Mouse (Mus musculus) embryonic facial prominence, embryonic 11.5 days (tissue): ENCODE data around the gene Ikbip. TPM values are rescaled to one million over a fixed set of nuclear protein-coding genes. Genes with fewer than 3 reads are reported as not detected.

Experiments
- ATAC-seq: fragments of 200-750 bp; cut with Nextera tagmentation; replicated peaks from 2 replicates; pipeline ENCODE4 v1.8.0; 2017; ENCODE audit warnings: low read depth; ENCODE audit not compliant: insufficient number of reproducible peaks, low FRiP score, low TSS enrichment
- DNase-seq: peaks from one replicate; pipeline ENCODE4 v3.0.0-alpha.2; 2015; ENCODE audit warnings: low spot score
- H3K27ac ChIP-seq: fragments of 300-500 bp; sonication (generic); replicated peaks from 2 replicates; pipeline ENCODE4 v1.5.1; 2014; ENCODE audit warnings: mild to moderate bottlenecking, low read depth, low read length, control low read depth
- H3K27me3 ChIP-seq: fragments of 300-500 bp; sonication (generic); 2 replicates; pipeline ENCODE4 v1.6.1; 2014; ENCODE audit warnings: mild to moderate bottlenecking, low read length, moderate library complexity, mixed read lengths; ENCODE audit not compliant: control insufficient read depth, insufficient read depth
- H3K36me3 ChIP-seq: fragments of 300-500 bp; sonication (generic); replicated peaks from 2 replicates; pipeline ENCODE4 v1.6.1; 2014; ENCODE audit warnings: low read depth, mild to moderate bottlenecking, low read length, moderate library complexity, mixed read lengths; ENCODE audit not compliant: control insufficient read depth, insufficient read depth
- H3K4me1 ChIP-seq: fragments of 300-500 bp; sonication (generic); 2 replicates; pipeline ENCODE4 v1.6.1; 2014; ENCODE audit warnings: low read length, mixed read lengths; ENCODE audit not compliant: control insufficient read depth, insufficient read depth
- H3K4me2 ChIP-seq: fragments of 300-500 bp; sonication (generic); 2 replicates; pipeline ENCODE4 v1.6.1; 2014; ENCODE audit warnings: low read depth, mild to moderate bottlenecking, control low read depth, low read length, moderate library complexity
- H3K4me3 ChIP-seq: fragments of 300-500 bp; sonication (generic); 2 replicates; pipeline ENCODE4 v1.5.1; 2014; ENCODE audit warnings: low read depth, low read length, control low read depth
- H3K9ac ChIP-seq: fragments of 300-500 bp; sonication (generic); replicated peaks from 2 replicates; pipeline ENCODE4 v1.6.1; 2014; ENCODE audit warnings: mild to moderate bottlenecking, control low read depth, low read length
- H3K9me3 ChIP-seq: fragments of 300-500 bp; sonication (generic); replicated peaks from 2 replicates; pipeline ENCODE4 v1.6.1; 2016; ENCODE audit warnings: mild to moderate bottlenecking, low read length, inconsistent platforms, mixed read lengths; ENCODE audit not compliant: control insufficient read depth
- WGBS: fragments of 180-500 bp; shearing (Covaris S2); extraction: QIAGEN DNeasy Blood & Tissue Kit; methylation state at CpG from one replicate; pipeline ENCODE4 v1.1.7; 2014; 5-methylcytosine and 5-hydroxymethylcytosine counted together
- polyA plus RNA-seq: library from polyadenylated mRNA; unstranded; fragments of >200 nt; fragmentation: Nextera tagmentation; extraction: Ambion mirVana; gene quantifications from 2 replicates; pipeline ENCODE4 v1.2.1, GENCODE M21; 2014

Gene Ikbip
- polyA plus RNA-seq, 1 experiment from 2014 or later, result 31.1 TPM

GRCm38 (mm10) chr10:91137400-91137799 lies 54.7 kb downstream of the Ikbip start:
- Histone ChIP-seq H3K9ac (no peak overlapping the region), H3K27me3 (no peaks in the 10 kb centered on the region), H3K4me3 (no peak overlapping the region), H3K27ac (no peak overlapping the region), H3K36me3 (no peaks in the 10 kb centered on the region), H3K4me1 (no peaks in the 10 kb centered on the region), H3K9me3 (no peaks in the 10 kb centered on the region), H3K4me2 (no peak overlapping the region)
- no peak for DNase-seq
- ATAC-seq, result no peak
- 84% methylated on average over 9 of the region's 9 CpGs for WGBS

- H3K9me3 ChIP-seq, result no peaks in the 10 kb centered on the region
- H3K4me3 ChIP-seq, result no peak overlapping the region
- no peaks in the 10 kb centered on the region for H3K4me1 ChIP-seq
- no peaks in the 10 kb centered on the region for H3K27me3 ChIP-seq
- no peak for DNase-seq
- WGBS, result 66% methylated on average over 3 of the region's 3 CpGs
- no peak for ATAC-seq
- no peak overlapping the region for H3K27ac ChIP-seq
- no peak overlapping the region for H3K4me2 ChIP-seq
- H3K36me3 ChIP-seq, result no peaks in the 10 kb centered on the region
- no peak overlapping the region for H3K9ac ChIP-seq
These were observed 55.6 kb downstream of the Ikbip start for GRCm38 (mm10) chr10:91138317-91138716.

- Histone ChIP-seq H3K4me3 (no peak overlapping the region), H3K27ac (no peak overlapping the region)
- WGBS, result 90% methylated on average over 14 of the region's 14 CpGs
These were observed 56.5 kb downstream of the Ikbip start for GRCm38 (mm10) chr10:91139148-91139766.

GRCm38 (mm10) chr10:91141564-91141963 lies 58.8 kb downstream of the Ikbip start:
- ATAC-seq (no peak), DNase-seq (peak; percentile 78)
- Histone ChIP-seq H3K4me2 (no peak overlapping the region), H3K9me3 (no peaks in the 10 kb centered on the region), H3K9ac (no peak overlapping the region), H3K27ac (no peak overlapping the region), H3K36me3 (peaks cover 2% of the 10 kb centered on the region; the same call in 1 of the 2 replicates), H3K4me3 (no peak overlapping the region), H3K27me3 (no peaks in the 10 kb centered on the region), H3K4me1 (no peaks in the 10 kb centered on the region)
- 43% methylated on average over 2 of the region's 2 CpGs for WGBS

More at GRCm38 (mm10) chr10:91139148-91139766, 56.5 kb downstream of the Ikbip start:
- Histone ChIP-seq H3K9ac (no peak overlapping the region), H3K27me3 (no peaks in the 10 kb centered on the region), H3K9me3 (no peaks in the 10 kb centered on the region), H3K4me1 (no peaks in the 10 kb centered on the region), H3K4me2 (no peak overlapping the region), H3K36me3 (no peaks in the 10 kb centered on the region)
- no peak for DNase-seq
- ATAC-seq, result no peak

- no peak overlapping the region for H3K4me2 ChIP-seq
- 0 out of 2 replicates have a peak, but pooled peaks have one; percentile 24 for ATAC-seq
- peaks cover 2% of the 10 kb centered on the region; the same call in 1 of the 2 replicates for H3K36me3 ChIP-seq
- no peak for DNase-seq
- no peaks in the 10 kb centered on the region for H3K4me1 ChIP-seq
- WGBS, result 60% methylated on average over 10 of the region's 10 CpGs
- H3K27ac ChIP-seq, result no peak overlapping the region
- no peaks in the 10 kb centered on the region for H3K9me3 ChIP-seq
- H3K9ac ChIP-seq, result no peak overlapping the region
- no peak overlapping the region for H3K4me3 ChIP-seq
- no peaks in the 10 kb centered on the region for H3K27me3 ChIP-seq
These were observed 60.0 kb downstream of the Ikbip start for GRCm38 (mm10) chr10:91142654-91143191.

GRCm38 (mm10) chr10:91143313-91144230 lies 60.8 kb downstream of the Ikbip start:
- Histone ChIP-seq H3K36me3 (peaks cover 5% of the 10 kb centered on the region; the same call in 1 of the 2 replicates), H3K27ac (no peak overlapping the region), H3K9me3 (no peaks in the 10 kb centered on the region), H3K4me3 (no peak overlapping the region), H3K9ac (no peak overlapping the region), H3K27me3 (no peaks in the 10 kb centered on the region), H3K4me2 (no peak overlapping the region), H3K4me1 (no peaks in the 10 kb centered on the region)
- DNase-seq (no peak), ATAC-seq (no peak)
- WGBS, result 80% methylated on average over 18 of the region's 18 CpGs

GRCm38 (mm10) chr10:91145413-91145812 lies 62.7 kb downstream of the Ikbip start:
- ATAC-seq (no peak), DNase-seq (no peak)
- H3K4me3 ChIP-seq, result no peak overlapping the region
- H3K27ac ChIP-seq, result no peak overlapping the region
- H3K36me3 ChIP-seq, result peaks cover 15% of the 10 kb centered on the region
- no peak overlapping the region for H3K9ac ChIP-seq
- H3K9me3 ChIP-seq, result no peaks in the 10 kb centered on the region
- H3K4me2 ChIP-seq, result no peak overlapping the region
- H3K4me1 ChIP-seq, result no peaks in the 10 kb centered on the region
- no peaks in the 10 kb centered on the region for H3K27me3 ChIP-seq
- WGBS, result 96% methylated on average over 7 of the region's 7 CpGs
